Mouse (Mus musculus) cerebellum, postnatal 4 days (tissue): Measurements from ENCODE around the gene Vmn2r43.
"Not testable (repeated sequence)": the region's sequence is repeated elsewhere in the genome, so short reads cannot be mapped to it uniquely, and the experiment has no call there.

ENCODE experiments used
- DNase-seq, 2 experiments: peaks; one replicate each; pipeline ENCODE4 v3.0.0; 2022; ENCODE audit warnings: low spot score in 2 of 2, mixed read lengths in 1 of 2

The Vmn2r43 gene

DNA sequence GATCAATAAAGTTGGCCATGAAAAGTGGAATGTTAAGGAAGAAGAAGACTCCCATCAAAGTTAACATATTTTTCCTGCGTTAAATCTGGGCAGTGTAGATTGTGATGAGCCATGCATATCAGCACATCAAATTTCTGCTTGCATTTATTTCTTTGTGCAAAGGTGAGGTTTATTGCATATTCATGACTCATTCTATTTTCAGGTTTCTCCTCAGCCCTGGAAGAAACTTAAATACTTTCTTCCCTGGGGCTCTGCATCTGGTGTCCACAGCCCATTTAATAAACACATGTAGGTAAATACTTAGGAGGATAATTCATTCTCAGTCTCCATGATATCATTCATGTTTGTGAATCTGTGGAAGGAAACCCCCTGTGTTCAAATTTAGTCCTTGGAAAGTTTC is at the start of gene Vmn2r43:
Vmn2r43 (minus strand) TSS at position 101 of the 400 bp plus-strand sequence.
- not testable (repeated sequence) for DNase-seq

GRCm38 (mm10) chr7:8200220-8200619 is 60.2 kb downstream of the Vmn2r43 start, which contains the start of gene Vmn2r42:
Gene Vmn2r42, minus strand, starts transcription at chr7:8200320.
- DNase-seq, result not testable (repeated sequence)
